Mouse (Mus musculus) adrenal gland, adult 2 months (tissue): ENCODE results near the gene Gpr65. TPM values are rescaled to one million over a fixed set of nuclear protein-coding genes. Genes with fewer than 3 reads are reported as not detected.
A peak's percentile ranks its signal among the peaks of the same experiment; 100 is the strongest.
"Not testable (repeated sequence)": the region's sequence is repeated elsewhere in the genome, so short reads cannot be mapped to it uniquely, and the experiment has no call there.

Source experiments
- DNase-seq: peaks from one replicate; pipeline ENCODE4 v3.0.0; 2021
- polyA plus RNA-seq: library from polyadenylated mRNA; depleted of rRNA; stranded (reverse); fragments of >200 nt; gene quantifications from 2 replicates; pipeline ENCODE4 v1.2.3, GENCODE M21; 2012; rRNA removed
- total RNA-seq, 2 experiments: library from RNA; stranded (reverse); gene quantifications; 2 replicates each; pipeline ENCODE4 v1.2.3; 2021

The Gpr65 gene
- total and polyA plus RNA-seq, 3 experiments, result 0.19 to 2.0 (median 1.7) TPM

DNA sequence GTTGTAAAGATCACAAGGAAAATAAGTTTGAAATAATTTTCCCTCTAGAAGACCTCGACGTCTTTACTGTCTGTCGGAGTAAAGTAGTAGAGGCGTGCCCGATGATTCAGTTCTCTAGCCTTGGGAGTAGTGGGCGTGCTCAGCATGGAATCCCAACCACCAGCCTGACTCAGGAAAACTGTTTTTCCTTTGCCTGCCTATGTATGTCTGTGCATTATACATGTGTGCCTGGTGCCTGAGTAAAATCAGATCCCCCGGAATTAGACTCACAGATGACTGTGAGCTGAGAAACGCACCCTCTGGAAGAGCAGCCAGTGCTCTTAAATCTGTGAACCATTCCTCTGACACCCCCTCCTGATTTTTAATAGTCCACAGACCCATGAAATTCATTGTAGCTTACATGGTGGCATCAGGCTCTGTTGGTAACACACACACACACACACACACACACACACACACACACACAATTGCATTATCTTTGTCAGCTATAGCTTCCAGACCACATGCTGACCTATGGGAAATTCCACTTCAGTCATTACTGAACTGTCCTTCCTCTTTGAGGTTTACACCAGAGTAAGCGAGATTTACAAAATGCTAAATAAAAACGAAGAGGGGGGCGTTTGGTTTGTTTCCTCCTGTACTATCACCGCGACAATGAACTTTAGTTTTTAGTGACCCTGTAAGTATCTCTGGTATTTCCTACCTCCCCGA is 14.5 kb downstream of the Gpr65 start:
- DNase-seq, result peak; percentile 68

DNA sequence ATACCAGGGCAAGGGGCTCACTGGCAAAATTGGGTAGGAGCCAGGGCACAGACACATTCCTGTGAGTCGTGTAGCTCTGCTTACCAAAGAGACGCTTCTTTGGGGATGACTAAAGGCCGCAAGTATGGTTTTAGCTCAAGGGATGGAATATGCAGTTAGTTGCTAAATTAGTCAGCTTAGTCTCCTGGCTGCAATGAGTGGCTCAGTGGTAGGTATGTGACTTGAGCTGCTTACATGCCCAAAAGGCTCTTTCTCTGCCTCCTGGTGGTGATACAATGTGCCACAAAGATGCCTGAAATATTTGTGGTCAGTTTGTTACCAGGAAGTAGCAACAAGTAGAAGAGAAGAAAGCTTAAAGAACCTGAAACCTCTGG is 15.0 kb downstream of the Gpr65 start:
- peak; percentile 8 for DNase-seq

DNA sequence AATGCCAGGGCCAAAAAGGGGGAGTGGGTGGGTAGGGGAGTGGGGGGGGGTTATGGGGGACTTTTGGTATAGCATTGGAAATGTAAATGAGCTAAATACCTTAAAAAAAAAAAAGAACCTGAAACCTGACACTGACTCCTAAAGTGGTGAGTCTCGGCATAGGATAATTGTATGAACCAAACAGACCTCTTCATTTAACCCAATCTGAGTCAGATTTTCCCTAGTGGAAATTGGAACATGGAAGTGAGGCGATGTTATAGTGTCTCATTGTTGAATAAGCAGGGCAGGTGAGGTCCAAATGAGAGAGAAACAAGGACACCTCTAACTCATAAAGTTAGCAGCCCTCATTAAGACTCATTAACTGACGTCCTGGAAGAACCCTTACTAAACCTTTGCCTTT is 16.0 kb downstream of the Gpr65 start:
- DNase-seq, result no peak

DNA sequence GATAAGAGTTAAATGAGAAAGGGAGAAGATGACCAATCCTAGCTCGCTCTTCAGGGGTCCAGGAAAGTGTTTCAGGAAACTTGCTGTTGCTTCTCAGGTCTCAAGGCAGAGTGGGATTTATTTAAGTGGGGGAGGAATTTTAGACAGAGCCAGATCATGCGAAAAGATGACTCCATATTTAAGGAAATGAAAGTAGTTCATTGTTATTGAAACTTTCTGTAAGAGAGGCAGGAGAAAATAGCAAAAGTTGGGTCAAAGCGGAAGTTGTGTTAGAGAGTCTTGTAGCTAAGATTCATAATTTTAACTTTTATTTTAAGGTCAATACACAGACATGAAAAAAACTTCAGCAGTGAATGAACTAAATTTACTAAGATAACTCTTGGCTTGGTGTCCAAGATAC is 22.0 kb downstream of the Gpr65 start:
- DNase-seq, result no peak

DNA sequence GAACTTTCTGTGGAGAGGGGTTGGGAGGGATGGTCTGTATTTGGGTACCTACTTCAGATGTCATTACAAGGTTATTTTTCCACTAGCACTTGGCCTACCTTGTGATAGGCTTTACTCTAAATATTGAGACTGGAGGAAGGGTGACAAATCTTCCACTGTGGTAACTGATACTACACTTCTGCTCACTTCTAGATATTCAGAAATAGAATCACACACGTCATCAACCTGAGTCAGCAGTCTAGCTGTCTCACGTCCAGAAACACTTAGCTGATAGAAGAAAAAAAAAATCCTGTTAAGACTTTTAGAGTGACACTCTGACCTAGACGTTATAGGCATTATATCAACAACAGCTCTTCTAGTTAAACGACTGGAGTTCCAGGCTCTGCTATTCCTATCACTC is 23.8 kb downstream of the Gpr65 start:
- DNase-seq, result no peak

DNA sequence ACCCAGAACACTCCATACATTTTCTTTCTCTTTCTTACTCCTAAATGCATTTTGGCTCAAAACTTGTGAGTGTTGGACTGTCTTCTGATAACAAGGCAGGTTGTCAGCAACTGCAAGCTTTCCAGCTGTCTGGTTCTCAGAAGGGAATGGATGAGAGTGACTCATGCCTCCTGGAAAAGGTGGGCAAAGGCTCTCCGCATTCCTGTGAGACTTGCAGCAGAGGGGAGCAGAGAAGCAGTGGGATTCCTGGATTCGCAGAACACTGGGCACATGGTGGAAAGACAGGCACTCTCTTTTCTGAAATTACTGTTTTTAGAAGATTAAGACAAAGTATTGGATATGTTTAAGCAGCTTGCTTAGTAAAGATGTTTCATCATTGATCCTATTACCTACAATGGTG is 25.8 kb downstream of the Gpr65 start:
- DNase-seq, result no peak

DNA sequence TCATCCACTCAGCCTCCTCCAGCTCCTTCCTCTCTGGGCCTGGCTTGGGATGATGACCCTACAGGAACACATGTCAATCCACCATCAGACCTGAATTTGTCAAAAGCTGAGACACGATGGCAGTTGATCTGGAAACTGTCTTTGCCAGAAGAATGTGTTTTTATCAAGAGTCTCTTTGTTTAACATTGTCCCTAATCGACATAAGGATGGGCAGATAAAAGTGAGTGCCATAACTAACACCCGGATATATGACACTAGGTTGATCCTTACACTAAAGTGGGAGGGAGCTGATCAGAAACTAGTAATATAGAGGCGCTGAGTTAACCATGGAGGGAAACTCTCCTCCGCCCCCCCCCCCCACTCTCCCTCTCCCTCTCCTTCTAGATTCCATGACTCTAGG is 33.5 kb downstream of the Gpr65 start:
- DNase-seq, result no peak

DNA sequence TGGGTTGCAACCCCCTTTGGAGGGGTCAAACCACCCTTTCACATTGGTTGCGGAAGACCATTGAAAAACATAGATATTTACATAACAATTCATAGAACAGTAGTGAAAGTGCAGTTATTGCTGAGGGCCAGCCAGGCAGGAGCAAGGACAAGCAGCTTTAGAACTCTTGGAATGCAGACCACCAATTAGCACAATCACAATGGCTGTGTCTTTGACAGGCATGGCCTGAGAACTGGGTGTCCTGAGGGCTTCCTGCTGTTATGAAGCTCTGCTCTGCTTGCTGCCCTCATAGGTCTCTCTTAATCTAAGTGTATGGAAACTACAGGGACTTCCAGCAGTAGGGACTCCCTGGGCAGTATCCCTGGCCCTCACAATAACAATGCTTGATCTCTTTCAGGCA is 34.6 kb downstream of the Gpr65 start:
- DNase-seq, result no peak

DNA sequence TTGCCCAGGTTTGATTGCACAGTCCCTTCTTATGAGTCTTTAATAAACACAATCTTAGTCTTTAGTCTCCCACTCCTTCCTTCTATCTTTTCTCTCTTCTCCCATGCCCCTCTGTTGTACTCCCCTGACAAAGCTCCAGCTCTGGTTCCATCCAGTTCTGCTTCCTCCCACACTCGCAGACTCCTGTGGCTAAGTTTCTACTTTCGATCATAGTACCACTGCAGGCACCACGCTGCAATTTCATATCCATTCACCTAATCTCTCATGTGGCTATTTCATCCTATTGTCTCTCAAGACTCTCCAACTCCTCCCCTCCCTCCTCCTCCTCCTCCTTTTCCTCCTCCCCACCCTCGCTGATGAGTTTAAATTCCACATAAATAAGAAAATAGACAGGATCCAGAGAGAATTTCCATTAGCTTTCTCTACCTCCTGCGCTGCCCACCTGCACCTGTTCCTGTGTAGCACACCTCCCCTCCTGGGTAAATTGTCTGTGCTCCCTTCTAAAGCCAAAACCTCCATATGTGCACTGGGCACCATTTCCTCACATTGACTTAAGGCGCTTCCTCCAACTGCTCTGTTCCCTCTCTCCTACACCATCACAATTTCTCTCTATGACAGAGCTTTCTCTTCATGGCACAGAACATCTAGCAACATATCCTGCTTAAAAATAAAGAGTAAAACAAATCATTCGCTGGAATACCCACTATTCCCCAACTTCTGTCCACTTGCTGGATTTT is 38.9 kb downstream of the Gpr65 start:
- DNase-seq, result no peak

DNA sequence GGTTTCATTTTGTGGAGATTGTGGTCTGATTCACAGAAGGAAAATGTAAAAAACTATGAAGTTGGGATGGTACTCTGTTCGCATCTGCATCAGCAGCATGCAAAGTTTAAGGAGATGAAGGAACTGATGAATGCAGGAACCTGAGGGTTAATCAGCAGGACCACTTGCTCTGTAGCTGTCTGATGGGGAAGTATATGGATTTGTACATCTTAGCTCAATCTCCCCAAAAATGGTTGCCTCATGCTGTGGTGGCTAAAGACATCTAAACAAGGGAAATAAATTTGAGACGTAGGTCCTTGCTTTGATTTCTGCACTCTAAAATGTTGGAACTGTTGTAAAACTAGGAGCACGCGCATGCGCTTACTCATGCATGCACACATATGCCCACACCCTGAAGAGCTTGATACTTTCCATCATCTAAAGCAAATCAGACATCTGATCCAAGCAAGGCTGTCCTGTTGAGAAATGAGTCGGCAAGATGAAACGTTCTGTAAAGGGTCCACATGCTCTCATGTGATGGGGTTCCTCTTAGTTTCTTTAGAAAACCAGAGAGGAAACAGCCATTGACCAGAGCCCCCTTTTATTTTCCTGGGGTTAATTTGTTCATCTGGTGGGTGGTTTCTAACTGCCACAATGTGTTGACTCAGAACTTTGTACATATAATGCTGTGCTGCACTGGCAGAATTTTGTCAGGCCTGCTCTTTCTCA is 43.1 kb downstream of the Gpr65 start:
- no peak for DNase-seq

DNA sequence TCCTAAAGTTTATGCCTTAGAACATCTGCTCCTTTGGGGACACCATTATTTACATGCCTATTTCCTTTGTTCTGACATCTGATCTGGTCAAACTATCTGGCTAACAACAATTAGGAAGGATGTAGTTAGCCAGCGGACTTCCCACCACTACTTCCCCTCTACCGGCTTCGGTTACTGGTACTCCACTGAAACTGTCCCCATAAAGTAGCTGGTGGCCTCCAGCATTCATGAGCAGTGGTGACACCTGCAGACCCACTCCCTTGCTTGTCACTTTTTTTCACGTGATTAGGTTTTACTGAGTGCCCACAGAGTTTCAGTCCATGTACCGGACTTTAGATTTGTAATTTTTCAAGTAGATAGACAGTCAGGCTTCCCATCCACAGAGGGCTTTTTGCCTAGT is 47.5 kb downstream of the Gpr65 start:
- DNase-seq, result no peak

DNA sequence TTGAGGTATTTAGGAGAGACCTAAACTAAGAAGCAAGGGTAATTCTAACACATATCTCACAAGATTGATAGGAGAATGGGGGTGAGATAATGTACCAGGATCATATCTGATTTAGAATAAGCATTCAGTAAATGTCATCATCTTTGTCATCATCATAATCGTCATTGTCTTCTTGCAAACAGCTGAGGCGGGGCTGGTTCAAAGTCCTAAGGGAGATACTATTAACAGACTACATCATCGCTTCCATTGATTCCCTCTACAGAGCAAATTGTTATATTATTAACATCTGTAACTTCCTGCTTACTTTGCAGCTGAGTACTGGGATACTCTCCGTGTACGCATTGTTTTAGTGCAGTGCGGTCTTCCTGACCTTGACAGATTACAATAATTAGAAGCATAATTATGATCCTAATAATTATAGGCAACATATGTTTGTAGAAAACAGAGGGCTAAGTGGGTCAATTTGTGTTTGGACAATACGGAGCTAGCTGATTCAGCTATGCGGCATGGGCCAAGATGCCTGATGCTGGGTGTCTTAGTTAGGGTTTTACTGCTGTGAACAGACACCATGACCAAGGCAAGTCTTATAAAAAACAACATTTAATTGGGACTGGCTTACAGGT is 49.4 kb downstream of the Gpr65 start:
- no peak for DNase-seq

DNA sequence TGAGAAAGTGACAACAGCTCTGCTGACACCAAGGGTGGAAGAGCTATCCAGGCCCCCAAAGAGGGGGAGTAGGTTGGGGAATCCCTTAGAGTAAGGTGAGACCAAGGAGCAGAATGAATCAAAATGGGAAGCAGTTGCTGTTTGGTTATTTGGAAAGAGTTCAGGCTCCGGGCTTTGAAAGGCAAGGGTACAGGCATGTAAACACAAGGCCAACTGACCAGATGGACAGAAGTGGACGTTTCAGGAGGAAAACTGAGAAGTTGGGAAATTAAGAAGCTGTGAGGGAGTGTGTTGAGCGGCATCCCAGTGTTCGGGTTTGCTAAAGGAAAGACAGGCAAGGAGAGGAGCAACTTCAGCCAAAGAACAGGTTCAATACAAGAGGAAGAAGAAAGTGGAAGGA is 54.0 kb downstream of the Gpr65 start:
- no peak for DNase-seq

DNA sequence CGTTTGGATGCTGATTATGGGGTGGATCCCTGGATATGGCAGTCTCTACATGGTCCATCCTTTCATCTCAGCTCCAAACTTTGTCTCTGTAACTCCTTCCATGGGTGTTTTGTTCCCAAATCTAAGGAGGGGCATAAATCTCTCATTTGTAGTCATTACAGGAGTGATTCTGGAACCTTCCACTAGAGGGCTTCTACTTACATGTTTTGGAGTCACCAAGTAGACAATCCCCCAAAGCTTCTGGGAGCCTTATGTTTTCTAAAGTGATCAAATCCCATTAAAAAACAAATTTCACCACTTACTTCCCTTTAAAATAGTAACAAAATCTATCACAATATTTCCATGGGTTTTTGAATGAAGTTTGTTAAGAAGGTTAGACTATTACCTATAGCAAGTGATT is 55.7 kb downstream of the Gpr65 start:
- not testable (repeated sequence) for DNase-seq

Other genes starting within 250 kb of the Gpr65 start
- gene Galc, start 9.2 kb upstream of the Gpr65 start, total RNA-seq, result 10 to 100 TPM; 13.8 to 17.6 TPM
- 5.4 and 7.3 TPM in 2 replicates for gene Galc, start 9.2 kb upstream of the Gpr65 start, polyA plus RNA-seq